Mouse (Mus musculus): ENCODE measurements around the gene Arfrp1.

DNA sequence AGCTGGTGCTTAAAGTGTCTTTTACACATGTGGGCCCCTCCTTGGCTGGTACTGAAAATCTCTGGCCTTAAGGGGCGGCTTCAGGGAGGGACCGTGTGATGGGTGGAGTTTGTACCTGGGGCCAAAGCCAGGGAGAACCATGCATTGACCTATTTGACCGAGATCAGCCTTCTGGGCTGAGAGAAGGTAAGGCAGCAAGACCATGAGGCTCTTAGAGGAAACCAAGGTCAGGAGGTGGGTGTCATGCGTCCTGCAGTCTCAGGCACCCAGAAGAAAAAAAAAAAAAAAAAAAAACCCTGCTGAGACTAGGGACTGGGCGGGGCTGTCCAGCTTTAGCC lies 52.2 kb downstream of the Arfrp1 start:
- TF ChIP-seq CTCF (IDR thresholded peaks at IDR 0.05; ENCODE audit: low read depth), result no peak
- TF ChIP-seq EP300 (IDR thresholded peaks at IDR 0.05; ENCODE audit: low read depth), result no peak
